Mouse (Mus musculus) left cerebral cortex, postnatal 10 days (tissue): ENCODE data around the gene Dbn1. TPM values are rescaled to one million over a fixed set of nuclear protein-coding genes. Genes with fewer than 3 reads are reported as not detected.

ENCODE experiments used
- DNase-seq, 2 experiments: peaks; one replicate each; pipeline ENCODE4 v3.0.0; 2021 to 2022; ENCODE audit warnings: low spot score in 2 of 2, mixed read lengths in 1 of 2; ENCODE audit errors: extremely low spot score in 1 of 2
- intact Hi-C: fragments of 180-260 bp; cut with DNase I; formaldehyde crosslinking; loops from one replicate; pipeline ENCODE4 v1.15.1; 2025
- total RNA-seq, 2 experiments: library from RNA; stranded (reverse); gene quantifications; 2 replicates each; pipeline ENCODE4 v1.2.3; 2021

Dbn1 gene
- total RNA-seq: 100 to 1,000 TPM; 350 to 366 TPM

GRCm38 (mm10) chr13:55487578-55488498, at the start of gene Dbn1:
Gene Dbn1 (minus strand): TSS chr13:55488111.
- intact Hi-C loops: no loop called here
- peak in 1 of 2 experiments; percentile 81 for DNase-seq

GRCm38 (mm10) chr13:55536194-55537175, 48.6 kb upstream of the Dbn1 start, which contains the start of gene Ddx41:
Gene Ddx41 (minus strand): TSS chr13:55536658.
- peak; percentile 99 to 100 for DNase-seq
- intact Hi-C loops: no loop called here

GRCm38 (mm10) chr13:55535796-55536193, 47.9 kb upstream of the Dbn1 start:
- intact Hi-C loops: no loop called here
- no peak for DNase-seq

- DNase-seq: no peak
- intact Hi-C loops: no loop called here
Measured at GRCm38 (mm10) chr13:55535191-55535590, 47.3 kb upstream of the Dbn1 start.

GRCm38 (mm10) chr13:55529198-55529915, 41.4 kb upstream of the Dbn1 start, which contains the start of gene Dok3:
Gene Dok3 (minus strand): TSS chr13:55529296.
- intact Hi-C loops: no loop called here
- DNase-seq: no peak

GRCm38 (mm10) chr13:55527834-55528772, 40.2 kb upstream of the Dbn1 start:
- intact Hi-C loops: no loop called here
- no peak for DNase-seq

- no peak for DNase-seq
- intact Hi-C loops: no loop called here
Measured at GRCm38 (mm10) chr13:55527212-55527611, 39.3 kb upstream of the Dbn1 start.

GRCm38 (mm10) chr13:55525733-55526553, 38.0 kb upstream of the Dbn1 start:
- DNase-seq: no peak
- intact Hi-C loops: no loop called here

GRCm38 (mm10) chr13:55523951-55524600, 36.2 kb upstream of the Dbn1 start:
- intact Hi-C loops: no loop called here
- DNase-seq: no peak

- intact Hi-C loops: no loop called here
- DNase-seq: peak in 1 of 2 experiments; percentile 84
Measured at GRCm38 (mm10) chr13:55523278-55523677, 35.4 kb upstream of the Dbn1 start.

GRCm38 (mm10) chr13:55522730-55523129, 34.8 kb upstream of the Dbn1 start:
- DNase-seq: no peak
- intact Hi-C loops: no loop called here

- intact Hi-C loops: no loop called here
Measured at GRCm38 (mm10) chr13:55519606-55520005, 31.7 kb upstream of the Dbn1 start.

GRCm38 (mm10) chr13:55516955-55517354, 29.0 kb upstream of the Dbn1 start:
- peak; percentile 87 to 89 for DNase-seq
- intact Hi-C loops: loop anchor here (2.0 kb wide), 2 partner anchors 40 to 112 kb away; no protein-coding TSS in a partner anchor

More at GRCm38 (mm10) chr13:55519606-55520005, 31.7 kb upstream of the Dbn1 start:
- no peak for DNase-seq

GRCm38 (mm10) chr13:55513828-55514227, 25.9 kb upstream of the Dbn1 start:
- intact Hi-C loops: loop anchor here (5.0 kb wide), 1 partner anchor 92 kb away; no protein-coding TSS in a partner anchor

GRCm38 (mm10) chr13:55513111-55513748, 25.3 kb upstream of the Dbn1 start, which contains the start of gene Pdlim7:
Gene Pdlim7 (minus strand): TSS chr13:55513676.
- DNase-seq: peak; percentile 69 to 90
- intact Hi-C loops: loop anchor here (5.0 kb wide), 1 partner anchor 91 kb away; no protein-coding TSS in a partner anchor

More at GRCm38 (mm10) chr13:55513828-55514227, 25.9 kb upstream of the Dbn1 start:
- DNase-seq: no peak
